Mouse (Mus musculus) megakaryocyte, embryonic 14.5 days (primary cell): ENCODE data around the gene Cabp7.

Experiments used
- FLI1 ChIP-seq: IDR thresholded peaks from 2 replicates; pipeline ENCODE4 v1.6.1; 2012; ENCODE audit warnings: low read length, inconsistent platforms, mixed read lengths
- GATA1 ChIP-seq: IDR thresholded peaks from 3 replicates; pipeline ENCODE4 v1.6.1; 2012; ENCODE audit warnings: mixed read lengths, low read length, inconsistent platforms, borderline replicate concordance

- no peak for TF ChIP-seq GATA1
- TF ChIP-seq FLI1, result no peak
These were observed 24.9 kb downstream of the Cabp7 start for GRCm38 (mm10) chr11:4721728-4722127.
